13 mouse cellular contexts compared by ENCODE assay signal in the genomic region with DNA sequence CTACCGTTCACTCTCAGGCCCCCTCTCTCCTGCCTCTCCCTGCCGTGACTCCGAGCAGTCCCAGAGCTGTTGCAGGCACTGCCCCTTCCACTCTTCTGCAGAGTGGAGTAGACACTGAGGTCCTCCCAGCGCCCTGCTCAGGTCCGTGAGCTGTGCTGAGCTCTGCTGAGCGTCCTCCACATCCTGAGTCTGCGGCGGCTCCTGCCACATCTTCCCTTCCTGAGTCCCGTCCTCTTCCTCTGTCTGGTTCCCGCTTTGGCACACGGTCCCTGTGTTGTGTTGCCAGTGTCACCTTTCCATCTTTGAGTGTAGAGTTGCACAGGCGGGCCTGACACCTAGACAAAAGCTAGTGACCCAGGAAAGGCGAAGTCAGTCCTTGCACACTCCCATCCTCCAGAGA. TPM values are rescaled to one million over a fixed set of nuclear protein-coding genes. Genes with fewer than 3 reads are reported as not detected.
DNase-seq lines count a peak whose midpoint lies in the region; ATAC-seq and TF ChIP-seq lines count a peak whose summit lies in the region.
"Had no signal": no experiment of that assay in that cellular context is flagged by ENCODE, and none has a peak within 500 bp of the region (broad histone marks: within the 10 kb centered on the region; RNA-seq: fewer than 3 reads in every experiment).

No protein-coding gene starts in this region.

- H3K27ac ChIP-seq in kidney, embryonic 15.5 days = peak overlapping the region; percentile 92
- peak overlapping the region; percentile 75 for H3K27ac ChIP-seq in bone marrow, adult 2 months (ENCODE audit: control insufficient read depth, insufficient read depth, low read depth, low read length, poor library complexity)
- H3K27ac ChIP-seq in embryonic facial prominence, embryonic 13.5 days = peak overlapping the region; percentile 48; the same call in 1 of the 2 replicates
- H3K27ac ChIP-seq: layer of hippocampus, adult 2 months had no signal

- H3K9ac ChIP-seq in kidney, embryonic 15.5 days = no peak overlapping the region
- 0 out of 2 replicates have a peak overlapping the region, but pooled peaks have one; percentile 32 for H3K9ac ChIP-seq in embryonic facial prominence, embryonic 13.5 days

- no peaks in the 10 kb centered on the region for H3K9me3 ChIP-seq in kidney, embryonic 15.5 days (replicated peaks)
- no peaks in the 10 kb centered on the region for H3K9me3 ChIP-seq in embryonic facial prominence, embryonic 13.5 days
- H3K9me3 ChIP-seq: G1E had no signal

- no peak for TF ChIP-seq CTCF in bone marrow, adult 2 months (IDR thresholded peaks at IDR 0.05; ENCODE audit: control insufficient read depth, insufficient read depth, low read length)

- peak overlapping the region; percentile 28 for H3K4me2 ChIP-seq in kidney, embryonic 15.5 days
- H3K4me2 ChIP-seq in embryonic facial prominence, embryonic 13.5 days = no peak overlapping the region

- no peak overlapping the region for H3K4me3 ChIP-seq in kidney, embryonic 15.5 days (replicated peaks)
- peak overlapping the region; percentile 60 for H3K4me3 ChIP-seq in bone marrow, adult 2 months (replicated peaks; ENCODE audit: control insufficient read depth, low read depth, low read length)
- H3K4me3 ChIP-seq in embryonic facial prominence, embryonic 13.5 days = no peak overlapping the region
- H3K4me3 ChIP-seq: layer of hippocampus, adult 2 months had no signal

- H3K27me3 ChIP-seq in kidney, embryonic 15.5 days = no peaks in the 10 kb centered on the region
- no peaks in the 10 kb centered on the region for H3K27me3 ChIP-seq in embryonic facial prominence, embryonic 13.5 days

- H3K36me3 ChIP-seq in kidney, embryonic 15.5 days = peaks cover 41% of the 10 kb centered on the region
- H3K36me3 ChIP-seq in embryonic facial prominence, embryonic 13.5 days = peaks cover 64% of the 10 kb centered on the region

- no peak for TF ChIP-seq POLR2A in bone marrow, adult 2 months (IDR thresholded peaks at IDR 0.05; ENCODE audit: borderline replicate concordance, control insufficient read depth, low read depth, low read length)

- peaks cover 42% of the 10 kb centered on the region for H3K4me1 ChIP-seq in kidney, embryonic 15.5 days
- peaks cover 10% of the 10 kb centered on the region for H3K4me1 ChIP-seq in bone marrow, adult 2 months (ENCODE audit: control insufficient read depth, insufficient read depth, low read length)
- H3K4me1 ChIP-seq in embryonic facial prominence, embryonic 13.5 days = peaks cover 15% of the 10 kb centered on the region

- 37% methylated on average over 13 of the region's 13 CpGs for WGBS in kidney, embryonic 15.5 days
- WGBS in bone marrow, adult 2 months = 76% methylated on average over 13 of the region's 13 CpGs
- WGBS in embryonic facial prominence, embryonic 13.5 days = 70% methylated on average over 13 of the region's 13 CpGs

- DNase-seq in kidney, adult 9 months = no peak
- peak; percentile 49 for DNase-seq in liver
- DNase-seq in layer of hippocampus, adult 8-10 months (ENCODE audit: low spot score in 2 of 2) = no peak
- no peak for DNase-seq in gastrocnemius, postnatal 4 days (ENCODE audit: low spot score in 2 of 2)
- no peak for DNase-seq in layer of hippocampus, postnatal 14 days (ENCODE audit: low spot score in 2 of 2)
- DNase-seq: adrenal gland, postnatal 10 days; cerebellum, postnatal 10 days; thymus, postnatal 4 days had no signal

- ATAC-seq in kidney, embryonic 15.5 days (replicated peaks; ENCODE audit: low FRiP score) = peak; percentile 54
- no peak for ATAC-seq in embryonic facial prominence, embryonic 13.5 days (ENCODE audit: insufficient number of reproducible peaks, insufficient read depth, low FRiP score, low TSS enrichment, low read depth)

RNA-seq across cellular contexts. Expression of a gene that starts 42.4 kb away (rescaled TPM):
- 1.9 TPM in 2 replicates for polyA plus RNA-seq in kidney, embryonic 15.5 days (2015; fragmentation: Nextera tagmentation; extraction: Ambion mirVana)
- 2.9 and 3.1 TPM in 2 replicates for polyA plus RNA-seq in bone marrow, adult 2 months (2011; ENCODE audit: insufficient read depth, insufficient read length, low replicate concordance, missing spikeins)
- 2.8 and 3.0 TPM in 2 replicates for polyA plus RNA-seq in embryonic facial prominence, embryonic 13.5 days (2015; fragmentation: Nextera tagmentation; extraction: Ambion mirVana)
- total RNA-seq in layer of hippocampus, adult 8-10 months (2022) = 10 to 100 TPM; 18.1 to 20.3 (median 19.0) TPM
- total RNA-seq in gastrocnemius, postnatal 4 days (2021) = 1 to 10 TPM; 9.2 to 9.5 TPM
- total RNA-seq in layer of hippocampus, postnatal 14 days (2021) = 10 to 100 TPM; 17.6 to 18.6 TPM

RNA-seq across cellular contexts. Expression of a gene that starts 56.5 kb away (rescaled TPM):
- polyA plus RNA-seq in kidney, embryonic 15.5 days (2015; fragmentation: Nextera tagmentation; extraction: Ambion mirVana) = 20.5 and 21.8 TPM in 2 replicates
- 11.5 and 16.2 TPM in 2 replicates for polyA plus RNA-seq in bone marrow, adult 2 months (2011; ENCODE audit: insufficient read depth, insufficient read length, low replicate concordance, missing spikeins)
- polyA plus RNA-seq in embryonic facial prominence, embryonic 13.5 days (2015; fragmentation: Nextera tagmentation; extraction: Ambion mirVana) = 17.7 and 20.1 TPM in 2 replicates
- 100 to 1,000 TPM; 252 to 278 (median 268) TPM for total RNA-seq in layer of hippocampus, adult 8-10 months (2022)
- 10 to 100 TPM; 39.1 to 40.7 TPM for total RNA-seq in gastrocnemius, postnatal 4 days (2021)
- total RNA-seq in layer of hippocampus, postnatal 14 days (2021) = 100 to 1,000 TPM; 330 to 332 TPM

Comparison
In these comparisons a context has a peak if more than half of its experiments do, and no peak if none do; other contexts are left out.
1. RNA of a gene that starts 56.5 kb away (total RNA-seq): 330 to 332 TPM in layer of hippocampus, postnatal 14 days and 252 to 278 TPM in layer of hippocampus, adult 8-10 months; 39.1 to 40.7 TPM in gastrocnemius, postnatal 4 days; every median in the first group is over 4 times any median in the second.
2. Peak in every context shown above with its lines, with median percentiles within 50 percentile points of each other: H3K27ac ChIP-seq.